Mouse (Mus musculus) mesoderm, embryonic 11.5 days (tissue): Measurements from ENCODE around the gene Zfp706.
A peak's percentile ranks its signal among the peaks of the same experiment; 100 is the strongest.

ENCODE experiments used
- DNase-seq: peaks from one replicate; pipeline ENCODE4 v3.0.0-alpha.2; 2012; ENCODE audit warnings: low read depth, low spot score

Zfp706 gene

GRCm38 (mm10) chr15:37011316-37011715, 3.7 kb upstream of the Zfp706 start:
- no peak for DNase-seq

GRCm38 (mm10) chr15:37008546-37008945, 973 bp upstream of the Zfp706 start:
- peak; percentile 29 for DNase-seq

- DNase-seq, result no peak
Measured at GRCm38 (mm10) chr15:37007959-37008419, 416 bp upstream of the Zfp706 start.

- DNase-seq, result peak; percentile 28
Measured at GRCm38 (mm10) chr15:37006475-37007164, 953 bp downstream of the Zfp706 start.

GRCm38 (mm10) chr15:37005793-37006474, 1.6 kb downstream of the Zfp706 start:
- no peak for DNase-seq

- no peak for DNase-seq
Measured at GRCm38 (mm10) chr15:37004858-37005257, 2.7 kb downstream of the Zfp706 start.

- no peak for DNase-seq
Measured at GRCm38 (mm10) chr15:37002276-37002675, 5.3 kb downstream of the Zfp706 start.

GRCm38 (mm10) chr15:36999602-37000001, 8.0 kb downstream of the Zfp706 start:
- DNase-seq, result peak; percentile 22

- DNase-seq, result no peak
Measured at GRCm38 (mm10) chr15:36995166-36995565, 12.4 kb downstream of the Zfp706 start.

GRCm38 (mm10) chr15:36994665-36995064, 12.9 kb downstream of the Zfp706 start:
- DNase-seq, result no peak

GRCm38 (mm10) chr15:36993435-36994178, 14.0 kb downstream of the Zfp706 start:
- DNase-seq, result peak; percentile 36

- DNase-seq, result no peak
Measured at GRCm38 (mm10) chr15:36991353-36991752, 16.2 kb downstream of the Zfp706 start.

GRCm38 (mm10) chr15:36989922-36990321, 17.7 kb downstream of the Zfp706 start:
- DNase-seq, result no peak

GRCm38 (mm10) chr15:36988718-36989115, 18.9 kb downstream of the Zfp706 start:
- DNase-seq, result no peak

- DNase-seq, result no peak
Measured at GRCm38 (mm10) chr15:36987976-36988717, 19.4 kb downstream of the Zfp706 start.

GRCm38 (mm10) chr15:36987211-36987877, 20.2 kb downstream of the Zfp706 start:
- no peak for DNase-seq

- no peak for DNase-seq
Measured at GRCm38 (mm10) chr15:36985567-36985925, 22.0 kb downstream of the Zfp706 start.

- DNase-seq, result no peak
Measured at GRCm38 (mm10) chr15:36984921-36985566, 22.5 kb downstream of the Zfp706 start.

GRCm38 (mm10) chr15:36983455-36983854, 24.1 kb downstream of the Zfp706 start:
- no peak for DNase-seq

GRCm38 (mm10) chr15:36980238-36980637, 27.3 kb downstream of the Zfp706 start:
- DNase-seq, result no peak
